Mouse (Mus musculus) right cerebral cortex, postnatal 25 days (tissue): ENCODE measurements around the gene Trib2.

Source experiments
- DNase-seq: peaks from one replicate; pipeline ENCODE4 v3.0.0; 2022

Gene Trib2

DNA sequence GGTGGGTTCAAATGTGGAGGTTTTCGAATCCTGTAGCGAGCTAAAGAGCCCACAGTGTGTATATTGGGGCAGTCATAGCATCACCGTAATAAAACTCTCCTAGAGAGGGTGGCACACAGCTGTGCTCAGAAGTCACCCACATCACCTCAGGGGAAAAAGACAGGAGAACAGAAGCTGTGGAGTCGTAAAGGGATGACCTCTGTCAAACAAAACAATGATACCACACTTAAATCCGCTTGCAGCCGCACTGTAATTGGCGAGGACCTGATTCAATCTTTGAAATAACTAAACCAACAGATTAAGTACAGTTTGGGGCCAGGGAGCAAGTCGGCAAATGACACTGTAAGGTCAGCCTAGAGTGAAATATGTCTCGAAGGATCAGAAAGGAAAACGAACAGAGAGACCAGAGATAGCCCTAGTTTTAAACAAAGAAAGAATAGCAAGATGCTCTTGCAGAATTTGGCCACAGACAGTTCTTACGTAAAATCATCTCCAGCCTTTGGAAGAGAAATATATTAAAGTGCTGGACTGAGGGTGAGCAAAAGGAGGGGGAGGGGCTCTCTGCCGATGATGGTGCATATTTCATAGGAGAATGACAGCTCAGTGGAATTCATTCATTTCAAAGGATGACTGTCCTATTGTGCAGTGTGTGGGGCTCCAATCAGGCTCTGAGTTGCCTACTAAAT lies 3.4 kb downstream of the Trib2 start:
- peak; percentile 23 for DNase-seq

DNA sequence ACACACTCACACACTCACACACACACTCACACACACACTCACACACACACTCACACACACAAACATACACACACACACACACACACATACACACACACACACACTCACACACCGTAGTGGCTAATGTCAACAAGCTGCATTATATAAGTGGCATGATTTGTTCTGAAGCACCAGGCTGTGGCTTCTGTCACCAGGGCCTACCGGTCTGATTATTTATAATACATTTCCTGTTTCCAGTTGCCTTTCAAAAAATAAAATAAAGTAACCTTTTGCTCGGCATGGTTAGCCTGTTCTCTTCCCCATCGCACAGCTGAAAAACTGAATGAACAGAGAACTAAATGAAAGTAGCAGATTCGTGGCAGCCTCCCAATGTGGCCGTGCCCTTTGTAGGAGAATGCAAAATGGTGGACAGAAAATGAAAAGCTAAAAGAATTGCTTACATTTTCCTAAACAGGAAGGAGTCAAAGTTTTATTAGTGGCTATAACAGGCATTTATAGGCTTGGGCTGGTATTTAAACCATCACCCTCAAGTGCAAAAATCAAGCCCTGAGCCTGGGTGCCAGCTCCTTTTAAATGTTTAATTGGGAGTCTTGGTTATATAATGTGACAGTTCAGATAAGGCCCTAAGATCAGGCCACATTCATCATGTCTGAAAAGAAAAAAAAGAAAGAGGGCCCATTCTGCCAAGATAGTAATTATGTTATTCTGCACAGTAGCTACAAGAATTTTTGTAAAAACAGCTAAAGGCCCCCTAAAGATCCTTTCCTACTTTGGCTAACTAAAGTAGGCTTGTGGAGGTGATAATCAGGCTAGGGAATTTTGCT lies 4.4 kb downstream of the Trib2 start:
- no peak for DNase-seq

DNA sequence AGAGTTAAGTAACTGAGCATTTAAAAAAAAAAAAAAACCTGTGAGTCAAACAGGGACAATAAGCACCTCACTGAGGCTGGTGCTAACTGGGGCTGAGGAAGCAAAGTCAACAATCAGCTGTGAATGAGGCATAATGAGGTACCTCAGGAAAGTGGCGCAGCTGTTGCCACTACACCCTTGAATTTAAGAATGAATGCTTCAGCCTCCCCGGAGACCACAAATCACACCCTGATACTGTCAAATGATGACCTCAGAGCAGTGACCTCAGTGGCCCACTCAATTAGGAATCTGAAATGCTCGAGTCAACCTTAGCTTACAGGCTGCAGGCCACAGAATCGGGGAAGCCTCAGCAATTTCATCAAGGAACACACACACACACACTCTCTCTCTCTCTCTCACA lies 5.0 kb downstream of the Trib2 start:
- DNase-seq = peak; percentile 24

- no peak for DNase-seq
These were observed 5.8 kb downstream of the Trib2 start for GRCm38 (mm10) chr12:15810926-15811325.

DNA sequence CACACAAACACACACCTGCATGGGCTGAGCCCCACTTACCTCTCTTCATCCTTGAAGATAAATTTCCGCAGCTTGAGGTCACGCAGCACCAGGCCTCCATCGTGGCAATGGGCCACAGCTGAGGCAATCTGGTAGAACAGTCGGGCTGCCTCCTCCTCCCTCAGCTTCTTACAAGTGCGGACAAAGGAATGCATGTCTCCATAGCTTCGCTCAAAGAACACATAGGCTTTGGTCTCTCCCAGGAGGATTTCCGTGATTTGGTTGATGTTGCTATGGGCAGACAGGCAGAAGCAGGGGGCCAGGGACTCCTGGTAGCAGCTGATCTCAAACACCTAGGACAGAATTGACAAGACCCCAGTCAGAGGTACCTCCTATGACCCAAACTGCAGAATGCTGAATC lies 7.1 kb downstream of the Trib2 start:
- DNase-seq = no peak

GRCm38 (mm10) chr12:15809249-15809648 lies 7.5 kb downstream of the Trib2 start:
- DNase-seq = no peak

DNA sequence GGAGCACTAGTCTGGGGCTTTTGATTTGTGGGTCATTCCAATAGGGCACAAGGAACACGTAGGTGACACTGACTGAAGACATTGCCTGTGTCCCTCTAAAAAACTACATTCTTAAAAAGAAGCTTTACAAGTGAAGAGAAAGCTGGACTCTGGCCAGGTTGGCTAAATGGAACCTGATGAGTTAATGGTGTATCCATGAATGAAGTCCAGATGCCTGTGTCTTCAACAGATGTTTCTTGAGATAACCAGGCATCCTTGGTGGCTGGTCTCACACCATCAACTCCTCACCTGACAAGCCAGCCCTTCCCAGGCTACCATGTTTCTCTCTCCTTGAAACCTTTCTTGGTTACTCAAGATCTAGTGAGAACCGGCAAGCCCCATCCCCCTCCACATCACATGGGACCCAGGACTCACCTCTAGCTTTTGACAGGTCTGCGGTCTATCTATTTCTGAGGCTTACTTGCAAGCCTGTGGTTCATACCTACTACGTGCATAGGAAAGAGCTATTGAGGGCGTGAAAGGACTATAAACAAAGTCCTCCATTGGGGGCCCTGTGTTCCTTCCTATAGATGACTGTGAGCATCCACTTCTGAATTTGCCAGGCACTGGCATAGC lies 8.4 kb downstream of the Trib2 start:
- no peak for DNase-seq

- no peak for DNase-seq
These were observed 11.8 kb downstream of the Trib2 start for GRCm38 (mm10) chr12:15804931-15805331.

GRCm38 (mm10) chr12:15803936-15804438 lies 12.7 kb downstream of the Trib2 start:
- DNase-seq = no peak

DNA sequence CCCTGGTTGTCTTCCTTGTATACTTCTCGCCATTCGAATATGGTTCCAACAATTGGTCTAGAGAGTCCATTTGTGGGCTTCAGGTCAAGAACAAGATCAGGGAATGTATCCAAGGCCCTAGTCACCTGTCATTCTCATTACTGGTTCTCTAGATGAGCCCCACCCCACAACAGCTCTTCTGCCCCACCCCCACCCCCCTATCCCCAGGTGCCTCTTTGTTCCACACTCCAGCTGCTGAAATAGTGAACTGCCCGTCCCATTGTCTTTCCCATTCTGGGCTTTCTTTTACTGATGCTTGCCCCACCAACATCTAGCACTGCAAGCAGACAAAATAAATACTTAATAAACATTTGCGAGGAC lies 15.2 kb downstream of the Trib2 start:
- DNase-seq = no peak

DNA sequence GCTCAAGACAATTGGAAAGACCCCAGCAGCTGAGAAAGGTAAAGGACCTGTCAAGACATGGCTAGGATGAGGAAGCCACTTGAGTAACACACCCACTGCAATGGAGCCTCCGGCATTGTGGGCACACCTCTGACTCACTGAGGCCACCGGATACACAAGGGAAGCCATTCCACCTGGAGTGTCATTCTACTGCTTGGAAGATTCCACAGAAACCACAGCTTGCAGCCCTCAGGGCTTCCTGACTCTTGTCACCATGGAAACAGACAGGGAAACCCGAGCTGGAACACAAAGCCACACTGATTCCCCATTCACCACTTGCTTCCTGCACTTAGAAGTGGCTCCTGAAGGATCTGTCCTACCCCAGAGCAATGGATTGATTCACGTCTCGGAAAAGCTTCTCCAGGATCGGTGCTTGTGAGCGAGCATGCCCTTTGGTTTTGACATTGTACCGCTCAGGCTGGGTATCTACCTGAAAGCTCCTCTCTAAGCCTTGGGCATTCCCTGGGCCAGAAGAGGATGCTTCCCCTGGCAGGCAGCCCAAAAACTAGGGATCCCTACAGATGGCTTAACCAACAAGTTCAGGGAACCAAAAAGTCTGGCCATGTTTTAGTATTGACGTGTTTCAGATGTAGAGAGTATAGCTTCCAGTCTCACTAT lies 15.7 kb downstream of the Trib2 start:
- peak; percentile 26 for DNase-seq

- no peak for DNase-seq
These were observed 16.4 kb downstream of the Trib2 start for GRCm38 (mm10) chr12:15800196-15800913.

DNA sequence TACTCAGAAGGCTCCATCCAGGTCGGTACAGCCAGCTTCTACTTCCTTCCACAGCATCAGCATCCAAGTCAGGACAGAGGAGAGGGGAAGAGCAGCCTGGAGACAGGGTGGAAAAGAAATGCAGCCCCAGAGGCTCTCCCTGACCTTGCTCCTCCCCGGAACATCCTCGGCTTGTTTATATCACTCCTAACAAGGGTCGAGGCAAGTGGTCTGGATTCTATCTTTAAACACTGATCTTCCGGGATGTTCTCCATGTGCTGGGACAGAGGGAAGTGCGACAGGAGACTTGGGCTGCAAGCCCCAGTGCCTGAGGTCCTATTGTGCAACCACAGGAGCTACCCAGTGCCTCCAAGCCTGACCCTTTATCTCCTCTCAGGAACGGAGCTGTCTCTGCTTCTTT lies 18.7 kb downstream of the Trib2 start:
- DNase-seq = no peak

DNA sequence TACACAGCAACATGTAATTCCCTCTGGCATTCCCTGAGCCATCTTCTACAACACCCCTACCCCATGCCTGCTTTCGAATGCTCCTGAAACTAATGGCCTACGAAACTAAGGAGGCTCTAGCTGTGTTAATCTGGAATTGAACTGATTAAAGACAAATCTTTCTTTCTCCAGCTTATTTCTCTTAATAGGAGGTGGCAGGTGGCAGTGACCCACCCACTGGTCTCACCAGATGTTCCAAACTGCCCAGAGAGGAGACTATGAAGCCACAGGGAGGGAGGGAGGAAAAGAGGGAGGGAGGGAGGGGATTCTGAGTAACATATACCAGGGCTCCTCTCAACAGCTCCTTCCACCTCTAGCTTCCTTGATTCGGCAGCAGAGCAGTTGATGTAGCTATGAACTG lies 20.8 kb downstream of the Trib2 start:
- DNase-seq = no peak

DNA sequence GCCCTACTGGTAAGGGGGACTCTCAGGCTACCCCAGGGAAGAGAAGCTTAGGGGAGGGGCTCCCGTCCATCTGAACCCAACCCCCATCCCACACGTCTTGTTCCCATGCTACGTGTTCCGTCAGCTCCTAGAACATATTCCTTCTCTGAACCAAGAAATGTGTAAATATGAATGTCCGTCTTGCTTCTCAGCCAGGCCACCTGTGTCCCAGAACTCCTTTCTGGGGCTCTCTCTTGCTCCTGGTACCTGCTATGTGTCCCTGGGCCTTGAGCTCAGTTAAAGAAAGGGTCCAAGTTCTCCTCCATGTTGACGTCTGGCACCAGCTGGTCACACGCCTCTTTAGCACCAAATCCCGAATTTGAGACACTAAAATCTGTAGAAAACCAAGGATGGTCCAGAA lies 23.4 kb downstream of the Trib2 start:
- DNase-seq = no peak

- no peak for DNase-seq
These were observed 26.5 kb downstream of the Trib2 start for GRCm38 (mm10) chr12:15790181-15790580.

DNA sequence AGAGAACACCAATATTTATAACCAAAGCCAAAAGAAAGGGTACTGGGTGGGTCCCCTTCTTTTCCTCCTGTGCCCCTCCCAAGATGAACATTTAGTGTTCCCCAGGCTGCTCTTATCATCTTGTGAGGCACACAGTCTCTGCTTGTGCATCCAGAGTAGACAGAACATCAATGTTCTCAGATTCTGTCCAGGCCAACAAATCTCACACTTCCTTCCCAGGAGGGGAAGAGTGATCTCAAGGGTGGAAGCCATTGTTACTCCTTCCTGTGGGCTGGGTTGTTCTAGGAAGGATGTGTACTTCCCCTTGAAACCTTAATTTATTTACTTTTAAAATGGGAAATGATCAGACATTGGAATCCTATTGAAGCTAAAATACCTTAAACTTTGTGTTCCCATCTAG lies 39.7 kb downstream of the Trib2 start:
- DNase-seq = no peak

GRCm38 (mm10) chr12:15771686-15772085 lies 45.0 kb downstream of the Trib2 start:
- DNase-seq = no peak

- DNase-seq = no peak
These were observed 48.2 kb downstream of the Trib2 start for GRCm38 (mm10) chr12:15768536-15768935.

- DNase-seq = peak; percentile 35
These were observed 50.7 kb downstream of the Trib2 start for GRCm38 (mm10) chr12:15765996-15766395.

DNA sequence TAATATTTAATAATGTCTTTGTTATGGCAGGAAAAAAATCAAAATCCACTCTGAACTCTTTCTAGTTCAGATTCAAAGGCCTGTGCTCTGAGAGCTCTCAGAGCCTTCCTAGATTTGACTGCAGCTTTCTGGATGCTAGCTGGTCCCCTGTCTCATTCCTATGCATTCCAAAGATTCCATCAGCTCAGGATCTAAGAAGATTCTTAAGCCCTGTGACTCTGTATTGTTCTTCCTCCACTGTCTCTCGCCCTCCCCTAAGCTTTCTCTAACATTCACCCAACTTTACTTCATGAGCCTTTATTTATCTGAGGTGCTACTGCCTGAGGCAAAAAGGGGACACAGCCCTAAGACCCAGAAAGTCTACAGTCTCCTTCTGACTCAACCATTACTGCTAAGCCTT lies 51.5 kb downstream of the Trib2 start:
- DNase-seq = no peak

DNA sequence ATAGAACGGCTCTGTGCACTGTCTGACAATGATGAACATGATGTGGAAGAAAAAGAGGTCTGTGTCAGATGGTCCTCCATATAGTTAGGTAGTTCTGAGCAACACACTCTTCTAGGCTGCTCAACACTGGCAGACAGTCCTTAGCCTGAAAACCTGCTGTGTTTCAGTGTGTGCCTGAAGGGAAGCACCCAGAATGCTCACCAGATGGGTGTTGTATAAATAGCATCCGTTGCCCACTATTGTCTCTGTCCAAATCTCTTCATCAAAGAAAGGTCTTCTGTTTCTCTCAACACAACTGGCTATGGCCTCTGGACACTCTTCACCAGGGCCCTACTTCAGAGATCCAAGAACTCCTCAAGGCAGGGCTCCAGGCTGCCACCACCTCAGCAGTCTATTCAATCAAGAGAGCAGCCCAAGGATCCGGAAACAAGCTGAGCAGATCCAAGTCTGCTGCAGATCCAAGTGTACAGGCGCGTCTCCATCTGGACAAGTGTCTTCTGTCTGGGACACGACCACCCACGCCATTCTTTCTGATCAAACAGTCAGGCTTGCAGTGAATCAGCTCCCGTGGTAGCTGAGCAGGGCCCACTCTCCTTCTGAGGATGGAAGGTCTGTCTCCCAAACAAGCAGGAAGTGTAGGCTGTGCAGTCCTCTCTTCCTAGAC lies 55.1 kb downstream of the Trib2 start:
- peak; percentile 84 for DNase-seq
